Mouse (Mus musculus): ENCODE measurements around the gene A930033H14Rik.

The A930033H14Rik gene

DNA sequence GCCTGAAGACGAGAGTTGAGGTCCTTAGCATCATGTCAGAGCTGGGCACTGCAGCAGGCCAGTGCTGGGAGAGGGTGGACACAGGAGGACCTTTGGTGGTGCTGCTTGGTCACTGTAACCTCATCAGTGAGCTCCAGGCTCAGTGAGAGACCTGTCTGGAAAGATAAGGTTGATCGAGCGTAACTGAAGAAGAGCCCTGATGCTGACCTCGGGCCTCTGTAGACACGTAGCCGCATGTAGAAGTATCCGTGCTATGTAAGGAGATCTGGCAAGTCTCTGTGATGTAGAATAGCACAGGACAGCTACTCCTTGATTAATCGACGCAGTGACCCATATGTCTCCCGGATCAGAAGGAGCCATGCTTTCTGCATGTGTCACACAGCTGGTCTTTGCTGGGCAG lies 19.2 kb downstream of the A930033H14Rik start:
- no peak for DNase-seq (ENCODE audit: low read depth, low spot score)

DNA sequence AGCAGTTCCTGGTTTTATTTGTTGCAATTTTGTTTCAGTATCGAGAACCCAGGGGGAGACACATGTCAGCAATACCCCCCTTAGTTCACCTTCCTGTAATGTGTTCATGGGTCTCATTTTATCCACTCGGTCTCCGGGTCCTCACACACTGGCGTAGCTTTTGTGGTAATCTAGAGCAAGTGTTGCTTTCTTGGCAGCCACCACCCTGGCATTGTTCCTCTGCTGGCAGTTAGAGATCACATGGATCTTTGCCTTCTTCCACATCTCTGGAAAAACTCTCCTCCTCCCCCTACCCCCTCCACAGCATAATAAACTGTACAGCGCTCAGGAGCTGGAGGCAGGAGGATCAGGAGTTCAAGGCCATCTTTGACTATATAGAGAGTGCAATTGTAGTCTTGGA lies 20.6 kb downstream of the A930033H14Rik start:
- DNase-seq (ENCODE audit: low read depth, low spot score), result no peak

DNA sequence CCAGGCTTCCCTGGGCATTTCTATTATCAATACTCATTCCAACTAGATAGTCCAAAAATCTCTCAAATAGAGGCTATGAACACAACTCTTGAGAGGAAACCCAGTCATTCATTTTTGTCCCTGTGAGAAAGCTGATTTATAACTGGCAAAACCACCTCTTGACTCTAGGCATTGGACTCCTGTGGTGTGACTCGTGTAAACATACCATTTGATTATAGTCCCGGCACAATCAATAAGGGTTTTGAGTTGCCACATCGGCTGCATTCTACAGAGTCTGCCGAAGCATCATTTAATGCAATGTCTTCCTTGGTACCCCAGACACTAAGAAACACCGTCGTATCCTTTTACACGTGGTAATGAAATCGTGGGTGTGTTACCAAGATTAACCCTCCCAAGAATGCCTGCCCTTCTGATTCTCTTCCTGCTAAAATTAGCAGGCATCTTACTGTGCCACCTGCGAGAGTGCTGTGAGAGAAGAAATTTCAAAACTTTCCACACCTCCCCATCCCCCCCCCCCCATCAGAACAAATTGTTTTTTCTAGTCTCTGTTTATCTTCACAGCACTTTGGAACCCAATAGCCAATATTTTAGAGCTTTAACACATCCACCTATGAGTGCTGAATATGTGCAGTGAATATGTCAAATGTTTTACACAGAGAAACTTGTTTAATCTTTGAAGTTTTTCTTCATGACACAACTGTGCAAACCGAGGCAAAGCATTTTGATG lies 22.3 kb downstream of the A930033H14Rik start:
- DNase-seq (ENCODE audit: low read depth, low spot score), result no peak

DNA sequence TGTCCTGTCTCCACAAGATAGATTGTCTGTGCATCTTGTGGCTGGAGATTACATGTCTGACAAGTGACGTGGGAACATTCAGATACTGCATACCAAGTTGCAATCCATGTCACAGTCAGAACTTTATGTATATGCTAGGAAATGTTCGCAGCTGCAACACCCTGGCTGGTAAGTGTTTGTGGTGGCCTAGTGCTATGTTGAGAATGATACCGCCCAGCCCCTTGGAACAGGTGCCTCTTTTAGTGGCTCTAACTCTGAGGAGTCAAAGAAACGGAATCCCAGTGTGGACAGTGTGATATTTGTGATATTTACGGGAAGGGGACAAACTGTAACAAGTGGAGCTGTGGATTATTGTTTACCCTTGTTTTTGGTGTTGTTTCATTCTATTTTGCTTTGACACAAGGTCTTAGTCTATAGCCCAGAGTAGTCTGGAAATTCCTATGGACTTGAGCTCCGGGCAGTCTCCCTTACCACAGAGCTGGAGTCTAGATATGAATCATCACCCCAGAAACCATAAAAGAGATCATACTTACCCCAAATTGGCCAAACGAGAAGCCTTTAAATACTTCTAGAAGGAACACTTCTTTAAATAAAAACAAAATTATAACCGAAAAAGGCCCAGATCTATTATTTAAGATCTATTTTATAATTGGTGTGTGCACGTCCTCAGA lies 25.0 kb downstream of the A930033H14Rik start:
- no peak for DNase-seq (ENCODE audit: low read depth, low spot score)

DNA sequence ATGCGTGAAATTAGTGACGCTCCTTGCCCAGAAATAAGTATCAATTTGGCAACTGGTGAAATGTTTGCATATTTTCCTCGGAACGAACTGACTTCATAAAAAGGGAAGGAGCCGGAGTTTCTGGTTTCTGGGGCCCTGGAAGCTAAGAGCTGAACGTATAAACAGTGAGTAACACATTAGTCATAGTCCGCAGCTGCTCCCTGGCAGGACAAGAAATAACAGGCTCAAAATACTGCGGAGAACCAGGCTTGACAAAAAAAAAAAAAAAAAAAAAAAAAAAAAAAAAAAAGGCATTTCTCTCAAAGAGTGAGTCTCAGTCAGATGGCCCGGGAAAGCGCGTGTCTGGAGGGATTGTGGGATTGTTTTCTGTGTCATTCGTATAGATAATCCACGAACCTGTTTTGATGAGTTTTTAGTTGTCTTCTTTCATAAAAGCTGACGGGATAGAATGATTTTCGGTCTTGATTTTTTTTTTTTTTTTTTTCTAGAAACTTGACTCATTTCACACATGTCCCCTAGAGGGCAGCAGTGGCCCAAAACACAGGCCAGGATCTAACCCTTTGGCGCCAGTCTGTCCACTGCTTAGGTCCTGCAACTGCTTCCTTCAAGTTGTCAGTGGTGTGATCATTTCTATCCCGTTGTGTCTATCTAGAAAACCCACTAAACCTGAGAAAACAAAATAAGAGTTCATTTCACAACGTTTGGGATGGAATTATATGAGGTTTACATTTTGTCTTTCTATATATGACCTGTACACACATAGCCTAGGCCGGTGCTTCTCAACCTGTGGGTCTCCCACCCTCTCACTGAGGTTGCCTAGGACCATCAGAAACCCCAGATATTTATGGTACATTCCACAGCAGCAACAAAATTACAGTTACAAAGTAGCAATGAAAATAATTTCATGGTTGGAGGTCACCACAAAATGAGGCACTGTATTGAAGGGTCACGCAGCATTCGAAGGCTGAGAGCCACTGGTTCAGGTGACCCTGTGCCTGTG lies 26.7 kb downstream of the A930033H14Rik start:
- peak; percentile 72 for DNase-seq (ENCODE audit: low read depth, low spot score)

DNA sequence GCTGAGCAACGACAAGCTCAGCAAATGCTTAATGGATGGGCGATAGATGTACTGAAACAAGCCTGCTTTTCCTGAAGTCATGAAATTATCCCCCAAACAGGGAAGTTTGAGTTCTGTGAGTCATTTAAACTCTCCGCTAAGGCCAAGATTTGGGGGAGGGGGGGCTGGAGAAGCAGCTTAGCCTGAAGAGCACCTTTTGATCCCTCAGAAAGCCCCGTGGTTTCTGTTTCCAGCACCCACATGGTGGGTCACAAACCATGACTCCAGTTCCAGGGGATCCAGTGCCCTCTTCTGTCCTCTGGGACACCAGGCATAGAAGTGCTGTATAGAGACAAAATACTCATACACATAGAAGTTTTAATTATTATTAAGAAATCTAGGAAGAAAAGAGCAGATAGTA lies 27.5 kb downstream of the A930033H14Rik start:
- no peak for DNase-seq (ENCODE audit: low read depth, low spot score)

DNA sequence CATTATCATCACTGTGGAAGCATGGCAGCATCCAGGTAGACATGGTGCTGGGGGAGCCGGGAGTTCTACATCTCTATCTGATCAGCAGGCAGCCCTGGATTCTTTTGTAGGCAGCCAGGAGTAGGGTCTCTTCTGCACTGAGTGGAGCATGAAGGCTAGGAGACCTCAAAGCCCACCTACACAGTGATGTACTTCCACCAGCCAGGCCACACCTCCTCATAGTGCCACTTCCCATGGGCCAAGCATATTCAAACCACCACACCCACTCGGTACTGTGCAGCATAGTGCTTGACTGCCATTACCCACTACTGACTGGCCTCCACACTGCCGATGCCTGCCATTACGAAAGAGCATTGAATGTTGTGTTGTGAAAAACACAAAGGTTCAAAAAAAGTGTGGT lies 28.0 kb downstream of the A930033H14Rik start:
- DNase-seq (ENCODE audit: low read depth, low spot score), result no peak

DNA sequence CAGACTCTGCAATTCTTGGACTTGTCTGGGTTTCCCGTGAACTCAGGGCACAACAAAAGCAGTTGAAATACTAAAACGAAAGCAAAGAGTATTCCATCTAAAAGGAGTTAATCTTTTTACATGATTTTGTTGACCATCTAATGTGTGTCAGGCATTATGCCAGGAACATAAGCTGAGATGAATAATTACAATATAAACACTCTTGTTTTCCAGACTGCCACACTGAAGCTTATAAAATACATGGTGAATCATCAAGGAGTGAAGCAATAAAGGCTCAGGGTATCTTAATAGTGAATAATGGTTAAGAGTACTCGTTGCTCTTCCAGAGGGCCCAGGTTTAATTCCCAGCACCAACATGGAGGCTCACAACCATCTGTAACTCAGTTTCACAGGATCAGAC lies 31.9 kb downstream of the A930033H14Rik start:
- DNase-seq (ENCODE audit: low read depth, low spot score), result no peak

DNA sequence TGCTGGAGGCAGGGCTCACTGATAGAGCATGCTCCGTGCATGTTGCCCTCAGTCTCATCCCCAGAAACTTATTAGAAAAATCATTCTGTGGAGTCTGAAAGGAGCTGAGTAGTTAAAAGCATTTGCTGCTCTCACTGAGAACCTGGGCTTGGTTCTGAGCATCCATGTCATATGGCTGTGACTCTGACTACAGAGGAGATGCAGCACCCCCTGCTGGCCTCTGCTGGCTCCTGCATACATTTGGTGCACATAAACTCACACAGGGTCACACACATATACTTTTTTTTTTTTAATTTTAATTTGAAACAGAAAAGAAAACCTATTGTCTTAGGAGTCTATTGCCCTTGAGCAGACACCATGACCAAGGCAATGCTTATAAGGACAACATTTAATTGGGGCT lies 33.6 kb downstream of the A930033H14Rik start:
- DNase-seq (ENCODE audit: low read depth, low spot score), result no peak

DNA sequence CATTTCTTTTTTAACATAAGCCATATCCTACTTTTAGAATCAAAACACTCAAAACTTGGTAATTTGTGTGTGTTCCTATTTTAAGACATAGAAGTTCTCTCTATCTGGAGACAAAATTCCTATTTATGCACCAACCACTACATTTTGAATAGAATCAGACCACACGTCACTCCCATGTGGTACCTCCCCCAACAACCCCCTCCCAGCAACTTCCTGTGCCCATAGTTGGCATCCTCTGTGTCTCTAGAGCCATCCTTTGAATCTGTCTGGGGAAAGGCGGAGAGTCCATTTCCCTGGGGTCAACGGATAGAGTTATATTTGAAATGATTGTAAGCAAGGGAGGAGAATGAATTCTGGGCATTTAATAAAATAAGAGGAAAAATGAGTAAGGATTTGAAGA lies 36.8 kb downstream of the A930033H14Rik start:
- no peak for DNase-seq (ENCODE audit: low read depth, low spot score)

DNA sequence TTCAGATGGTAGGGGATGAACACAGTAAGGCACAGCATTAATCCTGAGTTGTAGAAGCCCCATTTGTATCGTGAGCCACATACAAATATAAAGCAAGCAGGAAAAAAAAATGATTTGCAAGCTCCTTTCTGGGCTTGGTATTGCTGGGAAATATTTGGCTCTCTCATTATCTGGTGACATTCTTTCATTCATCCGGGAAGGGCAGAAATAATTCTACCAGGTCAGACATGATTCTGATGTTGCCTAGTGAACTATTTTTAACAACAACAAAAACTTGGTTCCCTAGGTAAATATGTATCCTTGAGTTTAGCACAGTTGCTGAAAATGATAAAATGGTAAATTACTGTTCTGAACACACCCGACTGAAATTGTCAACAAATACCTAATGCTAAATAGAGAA lies 40.5 kb downstream of the A930033H14Rik start:
- DNase-seq (ENCODE audit: low read depth, low spot score), result no peak

DNA sequence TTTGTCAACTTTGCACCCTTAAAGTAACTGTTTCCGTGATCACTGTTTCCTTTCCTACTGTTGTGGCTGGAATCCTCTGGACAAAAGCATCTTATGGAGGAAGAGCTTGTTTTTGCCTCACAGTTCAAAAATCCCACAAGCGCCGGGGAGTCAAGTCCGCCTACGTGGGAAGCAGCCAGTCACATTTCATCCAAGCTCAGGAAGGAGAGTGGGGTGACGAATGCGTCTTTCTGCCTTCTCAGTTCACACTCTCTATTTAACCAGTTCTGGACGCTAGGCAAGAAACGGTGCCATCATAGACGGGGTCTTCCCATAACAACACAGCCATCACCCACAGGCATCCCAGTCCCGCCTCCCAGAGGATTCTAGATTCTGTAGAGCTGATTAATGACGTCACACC lies 46.4 kb downstream of the A930033H14Rik start:
- DNase-seq (ENCODE audit: low read depth, low spot score), result no peak

DNA sequence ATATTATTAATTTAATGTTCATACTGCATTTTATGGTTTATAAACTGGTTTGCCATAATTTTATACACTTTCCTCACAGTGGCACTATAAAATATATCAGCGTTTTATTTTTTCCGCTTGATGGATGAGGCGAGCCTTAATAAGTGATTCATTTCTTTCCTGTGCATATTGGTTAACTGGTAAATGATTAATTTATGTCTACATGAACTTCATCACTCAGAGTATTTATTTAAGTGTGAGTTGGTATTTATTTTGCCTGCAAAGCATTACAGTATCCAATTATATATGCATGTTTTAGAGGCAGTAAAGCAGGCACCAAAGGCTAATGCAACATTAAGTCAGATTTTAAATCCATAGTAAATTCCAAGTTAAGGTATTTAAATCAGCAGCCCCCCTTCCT lies 47.1 kb downstream of the A930033H14Rik start:
- DNase-seq (ENCODE audit: low read depth, low spot score), result no peak

DNA sequence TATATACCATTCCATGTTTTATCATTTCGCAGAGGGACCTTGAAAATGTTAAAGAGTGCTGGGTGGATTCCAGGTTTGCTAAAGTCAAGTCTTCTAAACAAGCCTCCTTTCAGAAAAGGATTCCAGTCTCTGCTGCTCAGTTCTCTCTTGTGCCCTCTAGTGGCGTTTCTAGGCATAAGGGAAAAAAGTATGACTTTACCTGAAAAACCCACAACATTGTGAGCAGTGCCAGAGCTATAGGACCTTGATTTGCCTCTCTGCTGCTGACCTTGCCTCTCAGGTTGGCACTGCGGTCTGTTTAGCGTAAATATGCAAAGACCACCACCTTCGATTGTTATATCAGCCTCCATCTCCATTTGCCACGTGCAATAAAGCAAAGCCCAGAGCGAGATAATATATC lies 47.8 kb downstream of the A930033H14Rik start:
- no peak for DNase-seq (ENCODE audit: low read depth, low spot score)

DNA sequence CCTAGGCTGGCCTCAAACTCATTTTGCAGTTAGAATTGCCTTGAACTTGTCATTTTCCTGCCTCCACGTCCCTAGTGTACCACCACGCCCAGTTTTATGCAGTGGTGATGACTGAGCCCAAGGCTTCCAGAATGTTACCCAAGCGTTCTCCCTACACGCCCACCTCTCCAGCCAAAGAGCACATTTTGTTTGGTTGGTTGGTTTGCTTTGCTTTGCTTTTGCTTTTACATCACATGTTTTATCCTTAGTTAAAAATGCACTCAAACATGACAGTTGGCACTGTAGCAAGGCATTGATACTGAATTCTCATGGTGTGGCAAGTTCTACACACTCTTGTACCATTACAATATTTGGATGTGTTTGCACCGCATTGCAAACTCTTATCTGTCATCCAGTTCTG lies 49.7 kb downstream of the A930033H14Rik start:
- DNase-seq (ENCODE audit: low read depth, low spot score), result no peak

DNA sequence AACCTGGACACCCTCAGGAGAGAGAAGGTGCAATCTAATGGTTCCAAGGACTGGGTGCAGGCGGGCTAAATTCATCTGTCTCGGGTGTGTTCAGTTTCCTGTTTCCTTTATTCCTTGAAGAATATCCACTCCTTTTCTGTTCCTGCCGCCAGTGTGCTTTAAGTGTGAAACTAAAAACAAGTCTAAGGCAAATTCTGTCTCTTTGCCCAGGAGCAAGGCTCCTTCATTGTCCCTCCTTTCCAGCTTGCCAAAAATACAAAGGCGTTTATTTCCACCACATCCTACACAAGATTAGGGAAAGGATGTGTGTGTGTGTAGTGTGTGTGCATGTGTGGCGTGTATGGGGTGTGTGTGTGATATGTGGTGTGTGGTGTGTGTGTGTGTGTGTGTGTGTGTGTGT lies 50.3 kb downstream of the A930033H14Rik start:
- no peak for DNase-seq (ENCODE audit: low read depth, low spot score)

DNA sequence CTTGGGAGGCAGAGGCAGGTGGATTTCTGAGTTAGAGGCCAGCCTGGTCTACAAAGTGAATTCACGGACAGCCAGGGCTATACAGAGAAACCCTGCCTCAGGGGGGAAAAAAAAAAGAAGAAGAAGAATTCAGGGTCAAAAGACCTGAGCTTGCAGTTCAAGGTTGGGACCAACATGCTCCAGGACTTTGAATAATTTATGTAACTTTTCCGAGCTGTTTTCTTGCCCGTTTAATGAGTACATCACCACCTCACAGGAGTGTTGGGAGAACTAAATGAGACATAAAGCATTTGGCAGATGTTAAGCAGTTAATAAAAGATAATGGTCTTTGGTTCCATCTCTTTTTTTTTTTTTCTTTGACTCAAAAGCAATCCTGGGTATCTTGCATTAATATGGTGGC lies 51.4 kb downstream of the A930033H14Rik start:
- no peak for DNase-seq (ENCODE audit: low read depth, low spot score)

DNA sequence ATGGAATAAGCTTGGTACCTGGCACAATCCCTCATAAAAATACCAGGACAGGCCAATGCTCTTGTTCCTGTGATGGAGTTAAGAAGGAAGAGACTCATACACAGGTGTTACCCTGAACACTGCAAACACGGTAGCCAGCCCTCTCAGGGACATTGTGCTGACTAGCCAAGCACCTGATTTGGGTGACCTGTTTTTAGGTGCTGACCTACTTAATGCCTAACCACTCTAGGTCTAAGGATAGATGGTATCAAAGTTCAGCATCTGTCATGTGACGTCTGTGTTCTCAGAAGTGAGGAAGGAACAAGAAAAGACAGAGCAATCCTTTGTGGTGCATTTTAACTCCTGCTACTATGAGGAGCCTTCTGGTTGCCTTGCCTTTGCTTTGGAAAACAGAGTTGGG lies 52.0 kb downstream of the A930033H14Rik start:
- DNase-seq (ENCODE audit: low read depth, low spot score), result no peak
